Mouse (Mus musculus): ENCODE data around the gene Wfdc17. TPM values are rescaled to one million over a fixed set of nuclear protein-coding genes. Genes with fewer than 3 reads are reported as not detected.

Gene Wfdc17
- polyA plus RNA-seq, 1 experiment from 2014 or later = not detected

DNA sequence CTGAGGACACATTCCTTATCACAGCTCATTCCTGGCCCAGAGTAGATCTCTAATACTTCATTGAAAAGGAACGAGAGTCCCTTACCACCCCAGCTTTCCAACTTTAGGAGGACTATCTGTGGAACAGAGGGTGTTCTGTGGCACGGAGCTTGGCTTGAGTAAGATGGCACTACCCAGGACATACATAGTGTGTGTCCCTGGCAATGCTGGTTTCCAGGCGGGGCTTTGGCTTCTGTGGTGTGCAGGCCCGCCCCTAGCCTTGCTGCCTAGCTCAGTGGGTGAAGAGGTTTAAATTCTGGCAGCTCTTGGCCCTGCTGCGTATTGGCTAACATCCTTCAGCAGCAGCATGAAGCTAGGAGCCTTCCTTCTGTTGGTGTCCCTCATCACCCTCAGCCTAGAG, 42.9 kb downstream of the Wfdc17 start, which contains the start of gene Wfdc21:
Wfdc21 (plus strand) TSS at position 260 of the 400 bp plus-strand sequence.
- WGBS = 70% methylated on average over 5 of the region's 5 CpGs
- no peaks in the 10 kb centered on the region for H3K9me3 ChIP-seq (ENCODE audit: control insufficient read depth, low read length)
- no peak within 1 kb of the TSS for H3K4me3 ChIP-seq (replicated peaks; ENCODE audit: low read length)
- no peak within 1 kb of the TSS for H3K9ac ChIP-seq (replicated peaks; ENCODE audit: low read depth, low read length)
- no peaks in the 10 kb centered on the region for H3K4me1 ChIP-seq (replicated peaks; ENCODE audit: control insufficient read depth, insufficient read depth, low read length)
- H3K4me2 ChIP-seq (ENCODE audit: low read length) = no peak within 1 kb of the TSS
- peaks cover 13% of the 10 kb centered on the region for H3K27me3 ChIP-seq (replicated peaks; ENCODE audit: control insufficient read depth, insufficient read depth, low read length)
- H3K36me3 ChIP-seq (ENCODE audit: control insufficient read depth, insufficient read depth) = no peaks in the 10 kb centered on the region
- no peak for ATAC-seq
- H3K27ac ChIP-seq (ENCODE audit: low read length) = no peak within 1 kb of the TSS

DNA sequence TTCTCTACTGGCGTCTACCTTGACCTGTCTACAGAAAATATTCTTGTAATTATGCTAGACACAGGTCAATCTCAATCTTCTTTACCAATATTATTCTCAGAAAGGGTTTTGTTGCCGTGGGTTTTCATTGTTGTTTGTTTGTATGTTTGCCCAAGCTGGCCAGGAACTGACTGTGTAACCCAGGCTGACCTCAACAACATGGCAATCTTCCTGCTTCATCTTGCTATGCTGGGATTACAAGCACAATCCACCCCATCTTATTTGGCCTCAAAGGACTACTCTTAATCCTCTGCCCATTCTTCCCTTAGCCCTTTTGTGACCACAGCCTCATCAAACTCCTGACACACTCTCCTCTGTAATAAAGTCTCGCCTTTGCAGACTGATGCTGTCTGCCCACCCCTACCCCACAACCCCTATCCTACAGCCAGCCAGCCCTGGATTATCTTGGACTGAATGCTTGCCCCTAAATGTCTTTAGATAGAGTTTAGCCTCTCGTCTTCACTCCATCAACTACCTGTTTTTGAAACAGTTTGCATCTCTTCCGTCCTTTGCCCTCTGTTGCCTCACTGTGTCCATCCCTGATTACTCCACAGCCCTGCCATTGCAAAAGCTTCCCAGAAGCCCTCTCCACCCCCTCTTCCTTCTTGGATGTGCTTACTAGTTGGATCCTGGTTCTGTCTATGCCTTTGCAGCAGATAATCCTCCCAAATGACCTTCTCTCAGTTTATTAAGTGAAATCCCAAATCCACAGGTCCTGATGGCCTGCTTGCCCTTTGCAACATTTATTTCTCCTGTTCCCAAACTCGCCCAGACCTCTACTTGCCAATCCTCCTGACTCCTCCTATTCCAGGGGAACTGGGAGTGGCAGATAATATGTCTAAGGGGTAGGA, 43.8 kb downstream of the Wfdc17 start:
- no peak overlapping the region for H3K4me3 ChIP-seq (replicated peaks; ENCODE audit: low read length)
- no peak overlapping the region for H3K27ac ChIP-seq (ENCODE audit: low read length)
- H3K36me3 ChIP-seq (ENCODE audit: control insufficient read depth, insufficient read depth) = no peaks in the 10 kb centered on the region
- H3K4me1 ChIP-seq (replicated peaks; ENCODE audit: control insufficient read depth, insufficient read depth, low read length) = no peaks in the 10 kb centered on the region
- WGBS = 73% methylated on average over 6 of the region's 6 CpGs
- H3K27me3 ChIP-seq (replicated peaks; ENCODE audit: control insufficient read depth, insufficient read depth, low read length) = peaks cover 19% of the 10 kb centered on the region
- H3K4me2 ChIP-seq (ENCODE audit: low read length) = no peak overlapping the region
- H3K9ac ChIP-seq (replicated peaks; ENCODE audit: low read depth, low read length) = no peak overlapping the region
- ATAC-seq = no peak
- H3K9me3 ChIP-seq (ENCODE audit: control insufficient read depth, low read length) = no peaks in the 10 kb centered on the region

DNA sequence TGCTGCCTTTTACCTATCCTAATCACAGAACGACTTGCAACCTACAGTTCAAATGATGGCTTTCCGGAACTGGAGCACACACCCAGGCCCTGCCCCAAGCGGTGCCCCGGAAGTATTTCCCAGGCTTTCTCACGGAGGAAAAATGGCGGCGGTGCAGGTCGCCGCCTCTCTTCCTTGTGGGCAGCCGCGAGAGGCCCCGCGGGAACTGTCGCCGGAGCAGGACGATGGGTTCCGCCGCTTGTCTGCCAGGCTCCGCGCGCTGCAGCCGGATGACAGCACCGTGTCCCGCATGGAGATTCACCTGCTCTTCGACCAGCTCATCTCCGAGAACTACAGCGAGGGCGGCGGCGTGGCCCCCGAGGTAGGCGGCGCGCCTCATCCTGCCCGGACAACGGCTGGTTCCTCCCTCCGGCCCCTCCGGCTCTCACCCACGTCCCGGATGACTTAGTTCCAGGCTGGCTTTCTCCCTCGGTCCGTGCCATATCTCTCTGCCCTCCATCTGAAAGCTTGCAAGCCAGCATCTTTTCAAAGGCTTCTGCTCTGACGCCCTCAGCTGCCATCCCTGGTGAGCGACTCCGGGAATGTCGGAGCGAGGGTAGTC, 49.9 kb downstream of the Wfdc17 start, which contains the start of gene Heatr6:
Heatr6 (plus strand) TSS at position 116 of the 601 bp plus-strand sequence.
- Histone ChIP-seq H3K4me2 (ENCODE audit: low read length) (peak within 1 kb of the TSS; percentile 65), H3K27me3 (replicated peaks; ENCODE audit: control insufficient read depth, insufficient read depth, low read length) (peaks cover 9% of the 10 kb centered on the region; the same call in 1 of the 2 replicates), H3K9me3 (ENCODE audit: control insufficient read depth, low read length) (no peaks in the 10 kb centered on the region), H3K9ac (replicated peaks; ENCODE audit: low read depth, low read length) (peak within 1 kb of the TSS; percentile 75), H3K27ac (ENCODE audit: low read length) (peak within 1 kb of the TSS; percentile 86), H3K4me3 (replicated peaks; ENCODE audit: low read length) (peak within 1 kb of the TSS; percentile 72), H3K36me3 (ENCODE audit: control insufficient read depth, insufficient read depth) (peaks cover 9% of the 10 kb centered on the region), H3K4me1 (replicated peaks; ENCODE audit: control insufficient read depth, insufficient read depth, low read length) (peaks cover 16% of the 10 kb centered on the region)
- WGBS = under 1% methylated on average over 47 of the region's 47 CpGs
- peak; percentile 96 for ATAC-seq

- ATAC-seq = no peak
- H3K9ac ChIP-seq (replicated peaks; ENCODE audit: low read depth, low read length) = peak overlapping the region; percentile 75
- H3K36me3 ChIP-seq (ENCODE audit: control insufficient read depth, insufficient read depth) = peaks cover 15% of the 10 kb centered on the region
- H3K9me3 ChIP-seq (ENCODE audit: control insufficient read depth, low read length) = no peaks in the 10 kb centered on the region
- under 1% methylated on average over 8 of the region's 8 CpGs for WGBS
- peak overlapping the region; percentile 86 for H3K27ac ChIP-seq (ENCODE audit: low read length)
- peak overlapping the region; percentile 65 for H3K4me2 ChIP-seq (ENCODE audit: low read length)
- H3K4me1 ChIP-seq (replicated peaks; ENCODE audit: control insufficient read depth, insufficient read depth, low read length) = peaks cover 16% of the 10 kb centered on the region
- H3K27me3 ChIP-seq (replicated peaks; ENCODE audit: control insufficient read depth, insufficient read depth, low read length) = peaks cover 9% of the 10 kb centered on the region; the same call in 1 of the 2 replicates
- peak overlapping the region; percentile 72 for H3K4me3 ChIP-seq (replicated peaks; ENCODE audit: low read length)
Observed at GRCm38 (mm10) chr11:83754227-83754626, 50.4 kb downstream of the Wfdc17 start.

Other genes starting within 250 kb of the Wfdc17 start
- 1.8 and 1.9 TPM in 2 replicates for gene Mmp28, start 240.9 kb upstream of the Wfdc17 start, polyA plus RNA-seq (2015; fragmentation: Nextera tagmentation; extraction: Ambion mirVana)
- 8.8 and 17.1 TPM in 2 replicates for gene Taf15, start 230.9 kb upstream of the Wfdc17 start, polyA plus RNA-seq (2015; fragmentation: Nextera tagmentation; extraction: Ambion mirVana)
- not detected in 2 replicates for gene Heatr9, start 181.8 kb upstream of the Wfdc17 start, polyA plus RNA-seq (2015; fragmentation: Nextera tagmentation; extraction: Ambion mirVana)
- 0.60 TPM in 1 of 2 replicates, not detected in the other for gene Ccl5, start 173.5 kb upstream of the Wfdc17 start, polyA plus RNA-seq (2015; fragmentation: Nextera tagmentation; extraction: Ambion mirVana)
- gene Ccl9, start 125.4 kb upstream of the Wfdc17 start, polyA plus RNA-seq (2015; fragmentation: Nextera tagmentation; extraction: Ambion mirVana) = 1.9 TPM in 2 replicates
- 1.9 and 2.4 TPM in 2 replicates for gene Ccl6, start 110.9 kb upstream of the Wfdc17 start, polyA plus RNA-seq (2015; fragmentation: Nextera tagmentation; extraction: Ambion mirVana)
- not detected in 2 replicates for gene Rpl9-ps1, start 58.4 kb upstream of the Wfdc17 start, polyA plus RNA-seq (2015; fragmentation: Nextera tagmentation; extraction: Ambion mirVana)
- 0.67 and 1.8 TPM in 2 replicates for gene Ccl3, start 54.6 kb upstream of the Wfdc17 start, polyA plus RNA-seq (2015; fragmentation: Nextera tagmentation; extraction: Ambion mirVana)
- 0.93 TPM in 1 of 2 replicates, not detected in the other for gene Ccl4, start 41.4 kb upstream of the Wfdc17 start, polyA plus RNA-seq (2015; fragmentation: Nextera tagmentation; extraction: Ambion mirVana)
- not detected in 2 replicates for gene Wfdc18, start 5.0 kb downstream of the Wfdc17 start, polyA plus RNA-seq (2015; fragmentation: Nextera tagmentation; extraction: Ambion mirVana)
- not detected in 2 replicates for gene Wfdc21, start 42.9 kb downstream of the Wfdc17 start, polyA plus RNA-seq (2015; fragmentation: Nextera tagmentation; extraction: Ambion mirVana)
- 34.5 and 41.0 TPM in 2 replicates for gene Heatr6, start 49.7 kb downstream of the Wfdc17 start, polyA plus RNA-seq (2015; fragmentation: Nextera tagmentation; extraction: Ambion mirVana)
- gene Hnf1b, start 146.1 kb downstream of the Wfdc17 start, polyA plus RNA-seq (2015; fragmentation: Nextera tagmentation; extraction: Ambion mirVana) = 0.16 TPM in 1 of 2 replicates, not detected in the other
- 28.7 and 29.9 TPM in 2 replicates for gene Ddx52, start 238.1 kb downstream of the Wfdc17 start, polyA plus RNA-seq (2015; fragmentation: Nextera tagmentation; extraction: Ambion mirVana)

All from forebrain, embryonic 16.5 days (tissue).